Mouse (Mus musculus) layer of hippocampus, adult 8-10 months (tissue): Measurements from ENCODE around the gene Arhgap15. TPM values are rescaled to one million over a fixed set of nuclear protein-coding genes. Genes with fewer than 3 reads are reported as not detected.

Source experiments
- DNase-seq, 2 experiments: peaks; one replicate each; pipeline ENCODE4 v3.0.0; 2022; ENCODE audit warnings: low spot score in 2 of 2
- total RNA-seq, 4 experiments: library from RNA; stranded (reverse); gene quantifications; 2 replicates each; pipeline ENCODE4 v1.2.4; 2022

Gene Arhgap15
- total RNA-seq, 4 experiments from 2014 or later, result 6.6 to 10.0 (median 8.7) TPM

DNA sequence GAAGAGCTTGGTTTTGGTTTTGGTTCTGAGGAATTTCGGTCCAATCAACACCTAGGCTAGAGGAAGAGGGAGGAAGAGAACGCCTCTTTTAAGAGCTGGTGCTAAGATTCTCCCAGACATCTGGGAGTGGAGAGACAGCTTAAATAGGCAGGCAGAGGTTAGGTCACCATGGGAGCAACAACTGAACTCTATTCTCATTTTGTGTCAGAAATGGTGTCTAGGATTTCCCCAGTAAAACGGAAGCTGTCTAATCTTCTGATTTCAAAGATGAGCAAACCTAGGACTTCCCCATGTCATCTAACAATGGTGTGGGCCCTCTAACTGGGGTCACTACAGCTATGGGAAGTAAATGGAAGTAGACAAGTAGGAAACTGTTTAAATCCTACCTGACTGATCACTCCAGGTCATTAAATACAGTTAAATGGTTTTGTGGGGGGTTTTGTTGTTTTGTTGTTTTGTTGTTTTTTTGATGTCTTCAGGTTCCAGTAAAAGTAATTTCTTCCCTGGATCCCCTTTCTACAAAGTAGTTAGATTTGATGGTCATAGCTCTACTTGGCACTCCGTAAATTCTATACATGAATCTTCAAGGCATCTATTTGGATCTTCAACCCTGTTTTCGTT lies 596.8 kb downstream of the Arhgap15 start:
- no peak for DNase-seq

DNA sequence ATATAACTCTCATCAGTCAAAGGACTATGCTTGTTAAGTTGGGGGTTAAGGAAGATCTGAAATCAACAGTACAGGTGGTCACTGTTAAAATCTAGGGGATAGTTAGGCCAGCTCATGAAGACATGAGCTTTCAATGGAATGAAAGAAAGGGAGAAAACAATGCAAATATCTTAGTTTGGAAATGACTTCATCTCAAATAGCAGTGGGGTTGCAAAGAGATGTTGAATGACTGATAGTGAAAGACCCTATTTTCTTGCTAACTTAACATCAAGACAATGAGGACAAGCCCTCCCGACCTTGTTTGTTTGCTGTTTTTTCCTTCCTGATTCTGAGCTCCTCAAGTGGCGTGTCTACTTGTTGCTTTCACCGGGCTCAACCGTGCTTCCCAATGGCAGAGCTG lies 597.6 kb downstream of the Arhgap15 start:
- DNase-seq, result no peak

DNA sequence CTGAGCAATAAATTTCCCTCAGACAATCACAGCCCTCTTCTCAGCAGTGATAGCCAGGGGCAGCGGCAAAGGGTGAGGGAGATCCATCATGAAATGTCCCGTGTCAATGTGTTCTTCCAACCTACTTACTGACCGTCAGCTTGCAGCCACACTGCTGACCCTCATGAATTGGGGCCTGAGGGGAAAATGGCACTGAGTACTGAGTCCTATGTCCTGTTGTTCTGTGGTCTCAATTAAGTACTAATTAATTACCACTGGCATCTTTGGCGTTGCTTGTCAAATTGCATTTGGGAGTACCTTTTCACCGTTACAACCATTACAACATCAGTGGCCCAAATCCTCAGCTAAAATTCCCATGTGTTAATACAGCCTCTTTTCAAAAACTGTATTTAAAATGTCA lies 599.2 kb downstream of the Arhgap15 start:
- DNase-seq, result no peak

DNA sequence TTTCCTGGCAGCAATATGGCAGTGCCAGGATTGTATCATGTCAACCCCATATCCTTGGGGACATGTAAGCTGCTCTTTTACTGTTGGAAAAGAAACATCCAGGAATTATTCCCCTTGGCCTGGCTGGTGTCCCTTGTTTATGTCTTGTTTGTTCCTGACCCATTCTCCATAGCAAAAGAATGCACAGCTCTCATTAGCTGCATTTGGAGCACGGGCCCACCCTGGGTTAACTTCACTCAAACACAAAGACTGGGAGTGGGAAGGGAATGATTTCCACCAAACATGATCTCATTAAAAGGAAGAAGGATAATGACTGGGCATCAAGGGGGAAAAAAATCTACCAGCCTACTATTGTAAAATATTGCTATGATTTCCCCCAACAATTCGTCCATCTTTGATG lies 600.5 kb downstream of the Arhgap15 start:
- DNase-seq, result no peak

DNA sequence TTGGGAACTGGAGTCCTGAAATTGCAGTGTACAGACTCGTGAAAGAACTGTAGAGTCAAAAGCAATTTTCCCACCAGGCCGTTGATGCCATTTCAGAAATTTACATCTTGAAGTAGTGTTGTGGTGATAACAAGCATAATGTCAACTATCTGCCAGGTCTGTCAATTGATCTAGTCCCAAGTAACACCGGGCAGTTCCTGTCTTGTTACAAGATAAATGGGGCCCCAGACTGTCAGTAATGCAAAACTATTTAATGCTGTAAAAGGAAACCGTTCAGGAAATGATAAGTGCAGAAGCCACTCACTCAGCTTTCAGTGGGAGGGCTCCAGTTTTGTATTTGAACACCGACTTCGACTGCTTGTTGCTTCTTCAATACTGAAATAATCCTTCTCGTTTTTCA lies 604.3 kb downstream of the Arhgap15 start:
- no peak for DNase-seq

DNA sequence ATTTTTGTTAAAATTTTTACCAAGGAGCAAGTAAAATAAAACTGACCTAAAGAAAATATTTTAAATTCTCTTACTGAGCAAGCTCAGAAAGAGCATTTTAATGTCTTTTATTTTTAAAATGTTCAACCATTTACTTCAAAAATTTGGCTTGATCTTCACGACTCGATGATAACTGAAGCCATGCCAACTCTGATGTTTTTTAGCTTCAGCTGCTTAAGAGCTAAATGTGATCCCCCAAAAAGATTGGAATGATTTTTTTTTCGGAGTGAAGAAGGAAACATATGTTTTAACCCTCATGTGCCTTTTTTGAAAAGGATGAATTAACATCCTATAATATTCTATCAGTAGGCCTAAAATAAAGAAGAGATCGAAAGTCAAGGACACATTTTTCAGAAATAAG lies 605.0 kb downstream of the Arhgap15 start:
- no peak for DNase-seq

DNA sequence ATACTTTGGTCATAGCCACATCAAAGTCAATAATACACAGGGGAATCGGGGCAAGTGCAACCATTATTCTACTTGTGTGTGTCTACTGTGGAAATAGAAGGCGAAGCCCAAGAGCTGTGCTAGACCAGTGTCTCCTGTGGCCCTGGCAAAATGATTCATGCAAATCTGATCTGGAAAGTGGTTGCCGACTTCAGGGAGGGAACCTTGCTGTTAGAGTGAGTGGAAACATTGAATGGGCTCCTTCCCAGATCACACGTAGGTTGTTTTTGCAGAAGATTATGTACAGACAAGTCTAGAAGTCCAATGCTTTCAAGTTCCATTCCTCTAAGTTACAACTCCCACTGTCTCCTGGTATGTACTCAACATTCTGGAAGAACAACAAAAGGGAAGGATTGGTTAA lies 606.2 kb downstream of the Arhgap15 start:
- no peak for DNase-seq

DNA sequence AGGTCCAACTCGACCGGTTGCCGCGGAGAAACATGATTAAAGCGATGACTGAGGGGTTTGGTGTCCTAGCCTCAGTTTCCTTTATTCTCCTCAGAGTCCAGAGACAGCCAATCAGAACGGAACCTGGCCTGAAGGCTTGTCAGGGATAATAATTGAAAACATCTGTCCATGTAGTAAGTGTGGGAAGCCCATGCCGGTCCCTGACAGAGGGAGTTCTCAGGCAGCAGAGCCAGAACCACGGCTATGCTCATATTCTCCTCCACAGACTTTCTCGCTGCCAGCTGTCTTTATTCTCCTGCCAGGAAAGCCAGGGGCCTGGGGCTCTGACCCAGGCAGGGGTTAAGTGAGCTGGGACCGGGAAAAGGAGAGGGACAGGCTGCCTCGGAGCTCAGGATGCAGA lies 606.7 kb downstream of the Arhgap15 start:
- no peak for DNase-seq

DNA sequence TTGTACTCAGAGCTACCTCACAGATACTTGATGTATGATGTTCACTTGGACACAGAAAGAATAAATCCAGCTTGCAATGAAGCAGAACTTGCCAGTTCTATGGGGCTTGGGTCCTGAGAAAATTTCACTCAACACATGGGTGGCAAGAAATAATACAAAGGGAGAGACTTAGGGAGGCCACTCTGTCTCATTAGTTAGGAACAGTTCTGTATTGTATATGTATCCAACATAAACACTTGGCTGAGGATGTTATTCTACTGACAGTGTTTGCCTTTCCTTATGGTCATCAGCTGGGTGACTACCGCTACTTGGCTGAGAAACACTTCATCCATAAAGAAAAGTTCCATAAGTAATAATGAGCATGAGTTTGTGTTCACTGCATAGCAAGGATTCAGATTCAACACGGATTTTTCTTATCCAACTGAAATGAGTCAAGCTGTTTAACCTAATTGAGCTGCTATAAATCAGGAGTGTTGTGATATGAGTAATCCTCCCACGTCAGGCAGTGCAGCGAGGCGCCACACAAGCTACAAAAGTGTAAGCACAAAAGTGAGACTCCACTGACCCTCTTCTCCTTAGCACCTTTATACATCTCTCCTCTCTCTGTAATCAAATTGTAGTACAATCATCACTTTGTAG lies 607.7 kb downstream of the Arhgap15 start:
- DNase-seq, result no peak

DNA sequence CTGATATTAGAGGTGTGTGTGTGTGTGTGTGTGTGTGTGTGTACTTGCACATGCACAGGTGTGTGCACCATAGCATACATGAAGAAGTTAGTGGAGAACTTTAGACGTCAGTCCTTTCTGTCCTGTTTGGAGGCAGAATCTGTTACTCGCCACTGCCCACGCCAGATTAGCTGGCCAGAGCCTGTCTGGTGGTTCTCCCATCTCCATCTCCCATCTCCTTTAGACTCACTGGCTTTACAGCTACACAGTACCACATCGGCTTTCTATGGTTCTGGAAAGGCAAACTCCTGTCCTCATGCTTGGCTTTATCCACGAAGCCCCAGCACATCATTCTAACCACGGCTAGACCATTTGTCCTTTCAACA lies 608.2 kb downstream of the Arhgap15 start:
- DNase-seq, result no peak

DNA sequence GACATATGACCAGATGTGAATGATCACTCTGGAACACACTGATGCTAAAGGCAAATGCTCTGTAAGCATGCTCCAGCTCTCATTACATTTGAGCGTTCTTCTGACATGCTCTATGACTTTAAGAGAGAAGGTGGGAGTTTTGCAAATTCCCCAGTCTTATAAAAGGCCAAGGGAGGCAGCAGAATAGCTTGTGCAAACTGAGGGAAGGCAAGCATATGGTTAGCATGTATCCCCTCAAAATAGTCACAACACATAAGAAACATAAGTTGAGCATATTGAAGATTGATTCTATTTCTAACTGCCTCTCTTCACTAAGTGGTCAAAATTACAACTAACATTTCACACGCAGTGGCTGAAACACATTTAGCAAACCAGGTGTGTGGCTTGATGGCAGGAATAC lies 631.6 kb downstream of the Arhgap15 start:
- DNase-seq, result no peak

DNA sequence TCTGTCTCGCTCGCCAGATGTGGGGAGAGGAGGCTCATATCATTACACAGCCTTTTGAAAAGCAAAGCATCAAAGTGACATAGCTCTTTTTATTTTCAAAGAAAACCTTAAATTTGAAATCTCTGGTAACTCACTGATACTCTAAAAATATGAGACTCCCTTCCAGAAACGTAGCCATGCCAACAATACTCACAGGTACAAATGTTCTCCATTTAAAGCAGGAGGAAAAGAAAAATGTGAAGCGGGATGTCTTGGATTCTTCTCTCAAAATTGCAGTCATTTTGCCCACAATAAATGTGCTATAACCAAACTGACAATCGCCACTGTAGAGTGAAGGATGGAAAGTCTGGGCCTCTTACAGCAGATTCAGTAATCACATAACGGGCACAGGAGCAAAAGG lies 635.9 kb downstream of the Arhgap15 start:
- DNase-seq, result no peak

DNA sequence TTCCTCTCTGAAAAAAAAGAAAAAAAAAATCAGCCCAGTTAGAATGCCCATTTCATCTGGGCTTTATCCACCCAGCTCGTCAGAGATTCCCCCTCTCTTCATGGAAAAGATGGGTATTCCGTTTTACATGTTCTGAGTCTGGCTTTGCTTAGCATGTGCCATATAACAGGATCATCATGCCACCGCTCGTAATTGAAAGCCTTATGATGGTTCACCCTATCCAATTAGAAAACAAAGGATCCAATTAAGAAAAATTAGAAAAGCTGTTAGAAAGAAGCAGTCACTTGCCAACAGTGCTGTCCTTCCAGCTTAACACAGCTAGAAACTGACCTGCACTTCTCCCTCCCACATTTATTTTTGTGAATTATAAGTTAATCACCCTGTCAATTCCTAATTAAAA lies 640.9 kb downstream of the Arhgap15 start:
- DNase-seq, result no peak

DNA sequence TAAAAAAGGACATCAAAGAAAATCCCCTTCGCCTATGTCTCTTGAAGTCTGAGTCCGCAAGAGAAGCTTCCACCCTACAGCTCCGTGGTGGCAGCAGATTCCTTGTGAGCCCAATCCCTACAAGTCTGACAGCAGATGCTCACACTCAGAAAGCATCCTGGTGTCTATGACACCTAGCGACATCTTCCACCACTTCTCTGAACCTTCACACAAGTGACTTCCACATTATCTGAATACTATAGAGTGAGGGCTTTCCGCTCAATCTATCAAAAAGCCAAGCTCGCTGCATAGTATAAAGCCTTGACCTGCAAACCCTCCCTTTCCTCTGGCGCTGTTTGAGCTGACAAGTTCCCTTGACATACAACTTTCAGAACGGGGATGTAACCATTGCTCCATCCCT lies 645.2 kb downstream of the Arhgap15 start:
- no peak for DNase-seq

DNA sequence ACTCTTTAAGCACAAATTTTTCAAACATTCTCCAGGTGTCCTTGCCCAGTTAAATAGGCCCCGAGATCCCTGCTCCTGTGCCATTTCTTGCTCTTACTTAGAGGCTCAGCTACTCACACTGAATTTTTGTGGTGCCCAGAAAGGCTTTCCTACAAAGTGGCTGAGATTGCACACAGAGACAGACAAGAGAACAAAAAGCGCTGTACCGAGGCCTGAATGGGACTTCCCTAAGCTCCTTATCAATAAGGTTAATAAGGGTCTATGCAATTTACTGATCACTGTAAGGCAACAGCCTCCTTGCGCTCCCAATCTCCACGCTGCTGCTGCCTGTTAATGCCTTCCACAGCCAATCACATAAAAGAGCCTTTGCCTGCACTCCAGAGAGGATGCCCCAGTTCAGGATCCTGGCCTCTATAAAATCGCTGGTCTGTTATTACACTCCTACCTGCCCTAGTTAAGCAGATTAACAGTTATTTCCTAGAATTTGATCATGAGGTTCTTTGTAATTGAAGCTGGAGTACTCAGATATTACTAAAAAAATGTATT lies 646.4 kb downstream of the Arhgap15 start:
- no peak for DNase-seq

DNA sequence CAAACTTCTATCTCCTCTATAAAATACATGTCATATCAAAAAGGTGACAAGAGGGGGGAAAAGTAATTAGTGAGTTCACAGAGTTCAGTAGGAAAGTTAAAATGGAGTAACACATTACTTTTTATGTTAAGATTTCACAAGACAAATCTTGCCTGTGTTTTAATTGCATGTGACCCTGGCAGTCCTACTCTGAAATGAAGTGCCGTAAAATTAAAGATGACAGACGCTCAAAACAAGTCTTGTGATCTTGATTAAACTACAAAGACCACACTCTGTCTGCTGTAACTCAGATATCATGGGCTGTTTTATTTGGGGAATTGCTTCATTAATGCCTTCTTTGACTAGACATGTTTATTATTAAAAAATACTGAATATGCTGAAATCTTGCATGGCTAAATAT lies 647.0 kb downstream of the Arhgap15 start:
- DNase-seq, result no peak

DNA sequence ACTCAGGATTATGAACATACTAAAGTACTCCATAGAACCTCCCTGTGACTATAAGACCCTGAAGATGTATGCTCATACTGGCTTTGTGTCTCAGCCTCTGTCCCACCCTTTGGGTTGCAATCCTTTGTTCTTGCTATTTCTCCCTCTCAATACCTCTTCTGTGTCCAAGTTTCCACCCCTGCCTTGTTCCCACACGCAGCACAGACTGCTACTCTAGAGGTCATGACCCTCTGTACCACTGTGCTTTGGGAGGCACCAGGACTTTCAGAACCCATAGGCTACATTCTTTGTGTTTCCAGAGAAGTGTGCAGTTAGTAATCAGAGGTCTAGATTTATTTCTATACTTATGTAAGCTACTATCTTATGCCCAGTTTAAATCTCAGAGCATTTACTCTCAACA lies 648.6 kb downstream of the Arhgap15 start:
- DNase-seq, result no peak

DNA sequence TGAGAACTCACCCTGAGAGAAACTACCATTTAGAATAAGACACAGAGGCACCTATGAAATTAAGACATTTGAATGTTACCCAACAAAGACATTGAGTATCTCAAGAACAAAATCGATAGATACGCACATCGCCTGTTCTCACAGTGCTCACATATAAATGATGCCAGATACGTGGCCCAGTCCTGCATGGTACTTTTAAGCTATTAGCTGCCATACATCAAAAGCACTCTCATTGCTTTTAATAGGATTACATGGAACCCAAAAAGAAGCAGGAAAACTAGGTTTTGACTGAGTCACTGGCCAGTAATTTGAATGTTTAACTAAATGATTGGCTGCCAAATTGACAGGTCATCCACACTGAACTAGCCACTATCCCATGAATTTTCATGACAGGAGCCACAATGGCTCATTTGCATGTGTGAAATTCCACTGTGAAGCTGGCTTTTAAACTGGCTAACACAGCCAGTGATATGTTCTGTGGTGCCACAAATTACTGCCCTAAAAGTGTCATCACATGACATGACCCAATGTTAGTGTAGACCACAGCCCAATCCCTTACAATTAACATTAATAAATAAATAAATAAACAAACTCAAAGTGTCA lies 649.2 kb downstream of the Arhgap15 start:
- no peak for DNase-seq

DNA sequence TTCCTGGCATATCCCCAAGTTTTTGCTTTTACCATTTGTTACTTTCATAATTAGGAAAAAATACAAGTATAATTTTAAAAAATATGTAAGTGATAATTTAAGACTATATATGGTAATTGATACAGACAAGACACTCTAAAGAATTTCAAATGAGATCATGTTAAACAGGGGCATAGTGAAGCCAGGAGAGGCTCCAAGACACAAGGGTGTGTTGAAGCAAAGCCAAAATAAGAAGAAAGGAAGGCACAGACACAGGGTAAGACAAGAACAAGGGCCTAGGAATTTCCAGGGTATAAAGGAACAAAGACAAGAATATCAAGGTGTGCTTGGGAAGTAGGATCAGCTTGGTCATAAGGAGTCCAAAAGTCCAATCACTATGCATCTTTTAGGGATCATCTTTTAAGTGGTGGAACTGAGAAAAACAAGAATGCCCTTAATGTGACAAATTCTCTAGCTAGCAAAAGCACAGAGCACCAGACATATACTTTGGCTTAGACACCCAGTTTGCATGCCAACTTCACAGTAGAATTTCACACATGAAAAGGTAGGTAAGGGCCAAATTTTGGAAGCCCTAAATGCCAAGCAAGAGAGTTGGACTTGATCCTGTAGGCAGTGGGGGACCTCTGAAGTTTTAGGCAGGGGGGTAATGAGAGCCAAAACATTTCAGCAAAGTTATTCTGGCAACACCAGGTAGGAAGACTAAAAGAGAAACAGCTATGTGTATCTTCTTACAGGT lies 650.7 kb downstream of the Arhgap15 start:
- DNase-seq, result no peak

DNA sequence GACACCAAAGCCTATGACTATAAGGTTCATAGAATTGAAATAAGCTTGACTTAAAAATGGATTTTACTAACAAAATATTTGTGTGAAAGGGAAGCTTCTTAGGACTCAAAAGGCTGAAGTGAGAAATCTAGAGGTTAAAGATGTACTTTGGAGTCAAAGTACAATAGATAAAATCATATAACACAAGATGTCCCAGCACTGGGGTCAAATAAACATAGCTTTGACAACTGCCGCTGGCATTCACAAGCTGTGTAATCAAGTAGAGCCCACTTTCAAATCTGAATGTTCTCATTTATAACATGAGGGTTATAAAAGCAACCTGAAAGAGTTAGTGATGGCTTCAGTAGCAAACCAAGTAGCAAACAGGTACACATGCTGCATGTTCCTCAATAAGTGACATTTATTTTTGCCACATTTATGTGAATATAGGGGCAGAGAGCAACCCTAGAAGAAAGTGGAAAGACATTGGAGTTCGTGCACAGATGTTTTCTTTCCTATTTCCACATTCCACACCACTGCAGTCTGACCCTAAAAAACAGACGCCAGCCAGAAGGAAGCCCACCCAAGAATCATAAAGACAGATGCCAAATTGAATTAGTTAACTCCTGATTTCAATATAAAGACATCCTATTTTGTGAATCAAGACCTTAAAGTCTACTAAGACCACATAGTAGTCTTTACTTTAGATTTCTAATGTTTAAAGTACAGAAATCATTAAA lies 653.2 kb downstream of the Arhgap15 start:
- DNase-seq, result no peak

DNA sequence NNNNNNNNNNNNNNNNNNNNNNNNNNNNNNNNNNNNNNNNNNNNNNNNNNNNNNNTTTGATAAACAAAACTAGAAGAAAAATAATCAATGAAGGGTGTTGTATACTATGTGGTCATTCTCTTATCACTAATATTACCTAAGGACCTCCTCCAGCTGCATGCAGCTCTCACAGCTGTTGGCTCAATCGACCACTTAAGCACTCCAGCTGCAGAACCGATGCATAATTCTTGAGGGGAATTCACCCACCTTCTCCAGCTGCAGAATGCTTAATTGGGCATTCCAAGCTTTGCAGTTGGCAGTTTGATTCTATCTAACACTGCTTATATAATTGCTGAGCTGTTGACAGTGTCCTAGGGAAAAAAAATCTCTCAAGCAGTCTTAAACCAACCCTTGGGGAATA lies 663.0 kb downstream of the Arhgap15 start:
- DNase-seq, result no peak

DNA sequence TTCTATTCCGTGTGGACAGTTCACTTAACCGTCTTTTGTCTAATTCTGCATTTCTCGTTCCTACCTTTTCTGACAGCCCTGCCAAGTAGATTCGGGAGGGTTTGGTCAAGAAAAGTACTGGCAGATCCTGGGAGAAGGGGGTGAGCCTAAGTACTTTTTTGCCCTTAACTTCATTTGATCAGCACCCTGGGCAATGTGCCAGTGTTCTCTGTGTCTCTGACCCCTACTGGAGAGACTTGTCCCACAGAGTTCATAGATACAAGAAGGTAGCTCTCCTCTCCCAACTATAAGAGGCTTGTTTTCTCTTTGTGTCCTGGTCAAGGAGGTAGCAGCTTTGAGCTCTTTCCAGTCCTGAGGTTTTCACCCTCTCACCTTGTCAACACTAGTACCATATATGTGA lies 667.7 kb downstream of the Arhgap15 start:
- DNase-seq, result no peak
